Mouse (Mus musculus) liver, embryonic 14.5 days (tissue): ENCODE measurements at regions not wholly inside any gene's neighbourhood (a gene's known extent, or its start where the extent isn't known, plus 50 kb on each side); places are given as distances from the start of the nearest gene placed in this dataset.

Source experiments
- ATAC-seq: fragments of 200-750 bp; cut with Nextera tagmentation; 2 replicates; pipeline ENCODE4 v1.8.0; 2017; ENCODE audit warnings: moderate number of reproducible peaks, mild to moderate bottlenecking, moderate library complexity; ENCODE audit not compliant: insufficient read depth
- DNase-seq, 3 experiments: peaks; one replicate each; pipeline ENCODE4 v3.0.0-alpha.2; 2012 to 2013; ENCODE audit warnings: low read depth in 3 of 3, low spot score in 3 of 3
- H3K27ac ChIP-seq: fragments of 300-500 bp; sonication (generic); 2 replicates; pipeline ENCODE4 v1.5.1; 2014; ENCODE audit warnings: moderate library complexity, mild to moderate bottlenecking, control low read depth, inconsistent platforms
- H3K27me3 ChIP-seq: fragments of 300-500 bp; sonication (generic); 2 replicates; pipeline ENCODE4 v1.6.1; 2014; ENCODE audit warnings: mild to moderate bottlenecking, low read length, moderate library complexity; ENCODE audit not compliant: control insufficient read depth, insufficient read depth
- H3K36me3 ChIP-seq: fragments of 300-500 bp; sonication (generic); replicated peaks from 2 replicates; pipeline ENCODE4 v1.6.1; 2014; ENCODE audit warnings: low read depth; ENCODE audit not compliant: control insufficient read depth, insufficient read depth
- H3K4me1 ChIP-seq, 2 experiments: fragments of 200-500 bp in 1 of 2; fragments of 300-500 bp in 1 of 2; sonication (generic) in 1 of 2; replicated peaks; 2 replicates each; pipeline ENCODE4 v1.6.1; 2012 to 2014; ENCODE audit warnings: antibody characterized with exemption in 1 of 2, inconsistent platforms in 1 of 2, low read length in 1 of 2; ENCODE audit not compliant: control insufficient read depth in 2 of 2, insufficient read depth in 2 of 2
- H3K4me2 ChIP-seq: fragments of 300-500 bp; sonication (generic); 2 replicates; pipeline ENCODE4 v1.6.1; 2014; ENCODE audit warnings: low read depth, mild to moderate bottlenecking, control low read depth, moderate library complexity
- H3K4me3 ChIP-seq, 2 experiments: fragments of 200-500 bp in 1 of 2; fragments of 300-500 bp in 1 of 2; sonication (generic) in 1 of 2; 2 replicates each; pipeline ENCODE4 v1.5.1; 2012 to 2014; ENCODE audit warnings: low read depth in 2 of 2, low read length in 2 of 2, mild to moderate bottlenecking in 2 of 2, control low read depth in 1 of 2, inconsistent platforms in 1 of 2, moderate library complexity in 1 of 2; ENCODE audit not compliant: insufficient read depth in 1 of 2
- H3K9ac ChIP-seq: fragments of 300-500 bp; sonication (generic); replicated peaks from 2 replicates; pipeline ENCODE4 v1.6.1; 2014; ENCODE audit warnings: mild to moderate bottlenecking, control low read depth, moderate library complexity
- H3K9me3 ChIP-seq: fragments of 300-500 bp; sonication (generic); 2 replicates; pipeline ENCODE4 v1.6.1; 2016; ENCODE audit warnings: low read length, mixed read lengths; ENCODE audit not compliant: control insufficient read depth
- CTCF ChIP-seq: IDR thresholded peaks from 2 replicates; pipeline ENCODE4 v1.5.1; 2016; ENCODE audit warnings: antibody characterized with exemption, low read depth, control low read depth
- EP300 ChIP-seq: IDR thresholded peaks from 2 replicates; pipeline ENCODE4 v1.6.1; 2016; ENCODE audit warnings: antibody characterized with exemption, low read depth
- WGBS: fragments of 180-500 bp; shearing (Covaris S2); extraction: QIAGEN DNeasy Blood & Tissue Kit; methylation state at CpG from one replicate; pipeline ENCODE4 v1.1.7; 2014; ENCODE audit not compliant: insufficient replicate concordance; 5-methylcytosine and 5-hydroxymethylcytosine counted together

DNA sequence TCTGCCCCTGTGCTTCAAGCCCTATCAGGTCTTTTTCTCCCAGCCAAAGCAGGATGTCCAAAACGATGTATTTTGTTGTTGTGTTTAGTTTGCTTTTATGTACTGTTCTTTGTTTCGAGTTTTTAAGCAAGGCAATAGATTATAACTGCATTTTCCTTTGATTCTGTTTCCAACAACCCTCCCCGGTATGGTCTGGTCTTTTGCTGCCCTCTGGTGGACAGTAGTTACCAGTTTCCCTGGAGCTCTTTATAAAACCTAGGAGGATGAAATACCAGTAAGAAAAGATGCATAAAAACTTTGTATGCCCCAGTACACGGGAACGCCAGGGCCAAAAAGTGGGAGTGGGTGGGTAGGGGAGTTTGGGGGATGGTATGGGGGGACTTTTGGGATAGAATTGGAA, 73.9 kb upstream of the Itm2a start:
- ATAC-seq = no peak
- no peak overlapping the region for H3K27ac ChIP-seq
- H3K36me3 ChIP-seq = no peaks in the 10 kb centered on the region
- H3K9ac ChIP-seq = no peak overlapping the region
- H3K4me3 ChIP-seq = no peak overlapping the region
- no peak overlapping the region for H3K4me2 ChIP-seq
- no peak for TF ChIP-seq EP300
- TF ChIP-seq CTCF = peak; percentile 30; the same call in 1 of the 2 replicates
- DNase-seq = peak in 1 of 3 experiments; percentile 1
- no peaks in the 10 kb centered on the region for H3K9me3 ChIP-seq
- 7% methylated on average over 5 of the region's 5 CpGs for WGBS
- H3K4me1 ChIP-seq = no peaks in the 10 kb centered on the region
- H3K27me3 ChIP-seq = no peaks in the 10 kb centered on the region

DNA sequence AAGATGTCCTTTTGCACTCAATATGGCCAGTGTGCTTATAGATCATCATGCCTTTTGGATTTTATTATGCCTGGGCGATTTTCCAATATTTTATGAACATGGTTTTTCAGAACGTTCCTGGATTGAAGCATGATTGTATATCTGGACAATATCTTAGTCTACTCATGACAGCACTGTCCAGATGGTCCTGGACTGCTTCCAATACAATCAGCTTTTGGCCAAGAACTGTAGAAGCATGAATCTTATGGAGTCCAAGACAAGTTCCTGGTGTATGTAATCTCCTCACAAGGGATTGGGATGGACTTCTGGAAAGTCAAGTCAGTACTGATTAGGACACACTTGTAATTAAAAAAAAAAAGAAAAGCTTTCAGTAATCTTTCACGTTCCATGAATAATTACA, 66.1 kb upstream of the Itm2a start:
- WGBS = 46% methylated on average over 3 of the region's 3 CpGs
- H3K4me3 ChIP-seq = no peak overlapping the region
- H3K36me3 ChIP-seq = no peaks in the 10 kb centered on the region
- H3K27ac ChIP-seq = no peak overlapping the region
- H3K9me3 ChIP-seq = no peaks in the 10 kb centered on the region
- no peaks in the 10 kb centered on the region for H3K27me3 ChIP-seq
- DNase-seq (no peak), ATAC-seq (no peak)
- H3K4me1 ChIP-seq = no peaks in the 10 kb centered on the region
- no peak overlapping the region for H3K4me2 ChIP-seq
- no peak for TF ChIP-seq EP300
- no peak for TF ChIP-seq CTCF
- no peak overlapping the region for H3K9ac ChIP-seq
